Comparison of ENCODE assay signal across 11 mouse cellular contexts in genomic region chr3:53650003-53650748, GRCm38 (mm10). TPM values are rescaled to one million over a fixed set of nuclear protein-coding genes. Genes with fewer than 3 reads are reported as not detected.
DNase-seq lines count a peak whose midpoint lies in the region; ATAC-seq and TF ChIP-seq lines count a peak whose summit lies in the region.
"Had no signal": no experiment of that assay in that cellular context is flagged by ENCODE, and none has a peak within 500 bp of the region (broad histone marks: within the 10 kb centered on the region; RNA-seq: fewer than 3 reads in every experiment).

No protein-coding gene starts in this region.

- no peak overlapping the region for H3K4me3 ChIP-seq in layer of hippocampus, adult 2 months
- H3K4me3 ChIP-seq: erythroblast, embryonic 14.5 days had no signal

- intact Hi-C loops in heart, postnatal 10 days (cut with DNase I) = no loop called here

- DNase-seq in layer of hippocampus, adult 2 months (ENCODE audit: low spot score in 2 of 2) = peak in 1 of 2 experiments; percentile 19
- no peak for DNase-seq in layer of hippocampus, adult 9-11 months
- DNase-seq in embryo, embryonic 9.5 days (ENCODE audit: extremely low spot score) = peak; percentile 60
- peak; percentile 55 to 59 for DNase-seq in heart, postnatal 10 days
- peak; percentile 27 for DNase-seq in neural tube, embryonic 10.5 days (ENCODE audit: extremely low spot score, low spot score)
- DNase-seq in ovary, postnatal 36 days (ENCODE audit: low spot score) = no peak
- DNase-seq in thymus, postnatal 0 days (ENCODE audit: low spot score) = no peak
- DNase-seq: right cerebral cortex, adult 18-20 months had no signal

- ATAC-seq in activated CD4-positive, CD25-positive, alpha-beta regulatory T cell, adult 4 months = no peak

- peak overlapping the region; percentile 40; the same call in 1 of the 2 replicates for H3K27ac ChIP-seq in layer of hippocampus, adult 2 months
- H3K27ac ChIP-seq: liver, embryonic 14.5 days had no signal

- TF ChIP-seq CTCF in layer of hippocampus, adult 2 months (conservative IDR thresholded peaks at IDR 0.05) = no peak

RNA-seq across cellular contexts. Expression of gene Frem2, which starts 7.0 kb away (rescaled TPM):
- total RNA-seq in layer of hippocampus, adult 2 months (2021) = 1 to 10 TPM; 1.8 to 2.2 TPM
- 10 to 100 TPM; 16.8 to 22.9 TPM for total RNA-seq in heart, postnatal 10 days (2021)
- not detected for polyA plus RNA-seq in activated CD4-positive, CD25-positive, alpha-beta regulatory T cell, adult 4 months (2017; shearing (Covaris generic))
- 2.5 and 2.6 TPM in 2 replicates for polyA plus RNA-seq in thymus, postnatal 0 days (2015; fragmentation: Nextera tagmentation; extraction: Ambion mirVana)

Comparison
In these comparisons a context has a peak if more than half of its experiments do, and no peak if none do; other contexts are left out.
1. DNase-seq: peak in embryo, embryonic 9.5 days (single experiment), heart, postnatal 10 days (2 of 2) and neural tube, embryonic 10.5 days (single experiment); none in layer of hippocampus, adult 9-11 months (single experiment), ovary, postnatal 36 days (single experiment) and thymus, postnatal 0 days (single experiment).
2. RNA of gene Frem2, which starts 7.0 kb away (total RNA-seq): 16.8 to 22.9 TPM in heart, postnatal 10 days; 1.8 to 2.2 TPM in layer of hippocampus, adult 2 months; every median in the first group is over 4 times any median in the second.